Comparison of ENCODE assay signal across 15 mouse cellular contexts in genomic region chr5:53357086-53357608, GRCm38 (mm10).
"Had no signal": no experiment of that assay in that cellular context is flagged by ENCODE, and none has a peak within 500 bp of the region (broad histone marks: within the 10 kb centered on the region; RNA-seq: fewer than 3 reads in every experiment).

No protein-coding gene starts in this region.

- H3K4me1 ChIP-seq: neural tube, embryonic 13.5 days had no signal

- H3K27me3 ChIP-seq: neural tube, embryonic 13.5 days had no signal

- H3K36me3 ChIP-seq: limb, embryonic 13.5 days; midbrain, embryonic 10.5 days; neural tube, embryonic 13.5 days had no signal

- H3K9ac ChIP-seq: limb, embryonic 13.5 days; liver, embryonic 14.5 days; neural tube, embryonic 13.5 days had no signal

- H3K4me2 ChIP-seq: limb, embryonic 13.5 days; neural tube, embryonic 13.5 days had no signal

- H3K4me3 ChIP-seq: limb, embryonic 13.5 days; midbrain, embryonic 10.5 days; neural tube, embryonic 13.5 days had no signal

- H3K9me3 ChIP-seq: limb, embryonic 13.5 days; midbrain, embryonic 10.5 days; neural tube, embryonic 13.5 days had no signal

- DNase-seq: kidney, postnatal 25 days; left cerebral cortex, postnatal 4 days; lung, adult 2 months; lung, postnatal 36 days; midbrain, embryonic 14.5 days; retina, postnatal 1 day; right cerebral cortex, postnatal 4 days; spleen, adult 18-20 months; thymus, adult 18-20 months; thymus, postnatal 14 days had no signal

- H3K27ac ChIP-seq: limb, embryonic 13.5 days; liver, embryonic 14.5 days; midbrain, embryonic 10.5 days; neural tube, embryonic 13.5 days had no signal

- ATAC-seq: lung, postnatal 0 days had no signal
